Mouse (Mus musculus) lung, postnatal 0 days (tissue): ENCODE data around the gene Arl6ip1. TPM values are rescaled to one million over a fixed set of nuclear protein-coding genes. Genes with fewer than 3 reads are reported as not detected.
A peak's percentile ranks its signal among the peaks of the same experiment; 100 is the strongest.

Source experiments
- ATAC-seq: fragments of 200-750 bp; cut with Nextera tagmentation; 2 replicates; pipeline ENCODE4 v1.8.0; 2017; ENCODE audit warnings: moderate library complexity
- DNase-seq: peaks from one replicate; pipeline ENCODE4 v3.0.0-alpha.2; 2016; ENCODE audit warnings: low spot score
- H3K27ac ChIP-seq: fragments of 300-500 bp; sonication (generic); 2 replicates; pipeline ENCODE4 v1.5.1; 2014; ENCODE audit warnings: antibody characterized with exemption, mild to moderate bottlenecking, low read length, mixed read lengths
- H3K27me3 ChIP-seq: fragments of 300-500 bp; sonication (generic); replicated peaks from 2 replicates; pipeline ENCODE4 v1.6.1; 2014; ENCODE audit warnings: low read length, mixed read lengths; ENCODE audit not compliant: insufficient read depth
- H3K36me3 ChIP-seq: fragments of 300-500 bp; sonication (generic); 2 replicates; pipeline ENCODE4 v1.6.1; 2014; ENCODE audit warnings: low read length, mixed read lengths; ENCODE audit not compliant: insufficient read depth
- H3K4me1 ChIP-seq: fragments of 300-500 bp; sonication (generic); 2 replicates; pipeline ENCODE4 v1.6.1; 2014; ENCODE audit warnings: antibody characterized with exemption, low read depth, low read length, mixed read lengths; ENCODE audit not compliant: insufficient read depth
- H3K4me2 ChIP-seq: fragments of 300-500 bp; sonication (generic); replicated peaks from 2 replicates; pipeline ENCODE4 v1.6.1; 2014; ENCODE audit warnings: low read depth, mild to moderate bottlenecking, low read length, moderate library complexity, mixed read lengths
- H3K4me3 ChIP-seq: fragments of 300-500 bp; sonication (generic); 2 replicates; pipeline ENCODE4 v1.5.1; 2014; ENCODE audit warnings: low read depth, low read length
- H3K9ac ChIP-seq: fragments of 300-500 bp; sonication (generic); replicated peaks from 2 replicates; pipeline ENCODE4 v1.6.1; 2014; ENCODE audit warnings: low read depth, mild to moderate bottlenecking
- H3K9me3 ChIP-seq: fragments of 300-500 bp; sonication (generic); 2 replicates; pipeline ENCODE4 v1.6.1; 2016; ENCODE audit warnings: low read length, mixed read lengths
- CTCF ChIP-seq: IDR thresholded peaks from 2 replicates; pipeline ENCODE4 v1.5.1; 2016; ENCODE audit warnings: antibody characterized with exemption, mild to moderate bottlenecking
- EP300 ChIP-seq: IDR thresholded peaks from 2 replicates; pipeline ENCODE4 v1.6.1; 2016; ENCODE audit warnings: antibody characterized with exemption, mild to moderate bottlenecking, control low read depth
- whole genome bisulfite sequencing: fragments of 180-500 bp; shearing (Covaris S2); extraction: QIAGEN DNeasy Blood & Tissue Kit; methylation state at CpG from one replicate; pipeline ENCODE4 v1.1.7; 2014; 5-methylcytosine and 5-hydroxymethylcytosine counted together
- polyA plus RNA-seq: library from polyadenylated mRNA; unstranded; fragments of >200 nt; fragmentation: Nextera tagmentation; extraction: Ambion mirVana; gene quantifications from 2 replicates; pipeline ENCODE4 v1.2.1, GENCODE M21; 2015

Gene Arl6ip1
- polyA plus RNA-seq, 1 experiment from 2014 or later = 550 TPM

- Histone ChIP-seq H3K4me2 (no peak overlapping the region), H3K27ac (no peak overlapping the region), H3K36me3 (peaks cover 42% of the 10 kb centered on the region), H3K27me3 (no peaks in the 10 kb centered on the region), H3K4me3 (no peak overlapping the region), H3K9me3 (no peaks in the 10 kb centered on the region), H3K9ac (no peak overlapping the region), H3K4me1 (no peaks in the 10 kb centered on the region)
- TF ChIP-seq EP300 (no peak), CTCF (no peak)
- DNase-seq (no peak), ATAC-seq (no peak)
- 85% methylated on average over 6 of the region's 6 CpGs for WGBS
Observed at GRCm38 (mm10) chr7:118154150-118154549, 24.7 kb upstream of the Arl6ip1 start.

DNA sequence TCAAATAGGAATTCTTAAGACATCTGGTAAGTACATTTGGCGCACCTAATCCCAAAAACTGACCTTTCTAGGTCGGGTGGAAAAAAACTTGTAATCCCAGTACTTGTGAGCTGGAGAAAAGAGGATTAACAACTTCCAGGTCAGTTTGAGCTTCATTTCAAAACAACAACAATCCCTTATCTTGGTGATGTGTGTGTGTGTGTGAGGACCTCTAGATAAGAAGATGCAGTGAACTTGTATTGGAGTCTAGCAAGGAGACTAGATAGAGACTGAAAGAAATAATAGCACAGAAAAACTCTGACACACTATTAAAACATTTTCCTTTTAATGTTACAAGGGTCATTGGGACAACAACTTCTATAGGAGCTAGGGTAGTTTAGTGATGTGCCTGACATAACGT is 14.1 kb upstream of the Arl6ip1 start:
- H3K4me3 ChIP-seq = no peak overlapping the region
- no peak overlapping the region for H3K4me2 ChIP-seq
- no peak overlapping the region for H3K9ac ChIP-seq
- no peaks in the 10 kb centered on the region for H3K27me3 ChIP-seq
- no peaks in the 10 kb centered on the region for H3K9me3 ChIP-seq
- no peak overlapping the region for H3K27ac ChIP-seq
- H3K36me3 ChIP-seq = peaks cover 46% of the 10 kb centered on the region
- H3K4me1 ChIP-seq = no peaks in the 10 kb centered on the region
- DNase-seq (no peak), ATAC-seq (no peak)
- TF ChIP-seq EP300 = no peak
- WGBS = 80% methylated on average over 3 of the region's 3 CpGs

DNA sequence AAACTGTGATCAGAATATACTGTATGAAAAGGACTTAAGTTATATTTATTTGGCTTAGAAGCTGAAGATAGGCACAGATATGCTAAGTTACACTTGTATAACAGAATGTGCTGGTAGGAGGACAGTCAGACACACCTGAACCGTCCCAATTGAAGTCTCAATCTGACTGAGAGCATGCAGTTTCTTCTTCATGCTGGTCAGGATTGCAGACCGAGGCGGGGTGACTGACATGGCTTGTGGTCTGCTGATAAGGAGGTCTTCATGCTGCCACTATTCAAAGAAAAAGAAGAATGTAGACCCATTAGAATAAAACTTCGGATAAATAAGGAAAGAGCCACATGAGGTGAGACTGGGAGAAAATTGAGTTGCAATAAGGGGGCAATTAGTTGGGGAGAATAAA is 13.7 kb upstream of the Arl6ip1 start:
- Histone ChIP-seq H3K9ac (no peak overlapping the region), H3K4me3 (no peak overlapping the region), H3K4me1 (no peaks in the 10 kb centered on the region), H3K27ac (no peak overlapping the region), H3K4me2 (no peak overlapping the region), H3K36me3 (peaks cover 42% of the 10 kb centered on the region), H3K27me3 (no peaks in the 10 kb centered on the region), H3K9me3 (no peaks in the 10 kb centered on the region)
- TF ChIP-seq CTCF (no peak), EP300 (no peak)
- 88% methylated on average over 4 of the region's 4 CpGs for WGBS
- no peak for ATAC-seq
- DNase-seq = no peak

- Histone ChIP-seq H3K27ac (no peak overlapping the region), H3K4me1 (no peaks in the 10 kb centered on the region), H3K36me3 (peaks cover 49% of the 10 kb centered on the region), H3K9me3 (no peaks in the 10 kb centered on the region), H3K9ac (no peak overlapping the region), H3K27me3 (no peaks in the 10 kb centered on the region), H3K4me3 (no peak overlapping the region), H3K4me2 (no peak overlapping the region)
- 92% methylated on average over 7 of the region's 7 CpGs for WGBS
- TF ChIP-seq EP300 (no peak), CTCF (no peak)
- ATAC-seq (no peak), DNase-seq (no peak)
Observed at GRCm38 (mm10) chr7:118141271-118141670, 11.8 kb upstream of the Arl6ip1 start.

DNA sequence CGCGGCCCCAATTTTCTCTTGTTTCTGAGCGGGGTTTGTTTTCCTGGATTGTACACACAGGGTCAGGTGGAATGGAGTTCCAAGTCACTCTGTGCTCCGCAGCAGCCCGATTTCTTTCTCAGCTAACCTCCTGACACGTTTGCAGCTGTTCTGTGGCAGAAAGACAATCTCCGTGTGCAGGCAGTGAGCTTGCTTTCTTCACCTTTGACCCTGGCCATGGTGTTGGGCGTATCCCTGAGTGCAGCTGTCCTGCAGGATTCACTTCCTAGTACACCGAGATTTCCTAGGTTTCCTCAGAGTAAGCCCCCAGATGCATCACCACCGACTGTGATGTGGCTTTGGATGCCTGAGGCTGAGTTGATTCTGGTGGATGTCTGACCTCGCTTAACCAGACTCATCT is 5.7 kb upstream of the Arl6ip1 start:
- Histone ChIP-seq H3K27ac (no peak overlapping the region), H3K9me3 (no peaks in the 10 kb centered on the region), H3K4me2 (no peak overlapping the region), H3K36me3 (peaks cover 35% of the 10 kb centered on the region), H3K4me3 (no peak overlapping the region), H3K27me3 (no peaks in the 10 kb centered on the region), H3K9ac (no peak overlapping the region), H3K4me1 (no peaks in the 10 kb centered on the region)
- ATAC-seq (no peak), DNase-seq (no peak)
- WGBS = 79% methylated on average over 11 of the region's 11 CpGs
- no peak for TF ChIP-seq EP300
- TF ChIP-seq CTCF = no peak

GRCm38 (mm10) chr7:118128925-118129429 is 485 bp downstream of the Arl6ip1 start:
- ATAC-seq (peak; percentile 61), DNase-seq (peak; percentile 68)
- under 1% methylated on average over 21 of the region's 21 CpGs for WGBS
- no peak for TF ChIP-seq EP300
- peak; percentile 3; the same call in 1 of the 2 replicates for TF ChIP-seq CTCF
- H3K27me3 ChIP-seq = no peaks in the 10 kb centered on the region
- H3K4me2 ChIP-seq = peak overlapping the region; percentile 84
- peak overlapping the region; percentile 91 for H3K4me3 ChIP-seq
- 0 out of 2 replicates have a peak, but pooled peaks cover 6% of the 10 kb centered on the region for H3K36me3 ChIP-seq
- H3K27ac ChIP-seq = peak overlapping the region; percentile 95
- H3K4me1 ChIP-seq = peaks cover 12% of the 10 kb centered on the region; the same call in 1 of the 2 replicates
- H3K9me3 ChIP-seq = no peaks in the 10 kb centered on the region
- peak overlapping the region; percentile 88 for H3K9ac ChIP-seq
